Mouse (Mus musculus): ENCODE measurements around the gene Etv4. TPM values are rescaled to one million over a fixed set of nuclear protein-coding genes. Genes with fewer than 3 reads are reported as not detected.

Etv4 gene
- polyA plus RNA-seq (2015; fragmentation: Nextera tagmentation; extraction: Ambion mirVana) = 0.15 TPM in 2 replicates

DNA sequence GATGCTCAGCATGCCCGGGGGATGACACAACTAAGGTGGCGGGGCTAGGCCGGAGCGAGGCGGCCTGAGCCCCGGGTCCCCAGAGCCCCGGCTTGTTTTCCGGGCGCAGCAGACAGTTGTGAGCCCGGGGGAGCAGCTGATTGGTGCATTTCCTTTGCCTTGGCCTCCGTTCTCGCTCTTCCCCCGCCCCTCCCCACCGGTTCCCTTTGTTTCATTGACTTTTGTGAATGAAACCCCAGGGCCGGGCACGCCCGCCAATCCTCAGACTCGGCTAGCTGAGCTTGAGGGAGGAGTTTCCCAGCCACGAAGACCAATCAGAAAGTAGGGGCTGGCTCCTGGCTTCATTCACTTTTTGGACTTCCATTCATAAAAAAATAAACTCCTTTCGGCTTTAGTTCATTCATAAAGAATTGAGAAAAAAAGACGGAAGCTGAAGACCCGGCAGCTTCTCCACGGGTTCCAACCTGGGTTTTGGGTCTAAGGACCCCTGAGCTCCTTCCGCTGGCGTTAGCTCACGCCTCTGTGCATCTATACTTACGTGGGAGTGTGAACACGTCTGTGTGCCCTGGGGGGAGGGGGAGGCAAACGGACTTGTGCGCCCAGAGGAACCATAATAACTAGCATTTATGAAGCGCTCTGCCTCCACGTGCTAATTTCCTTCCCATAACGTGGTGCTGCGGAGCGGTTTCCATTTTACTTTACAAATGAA lies at the start of gene Etv4:
TSS of gene Etv4 (minus strand) at position 229 of the 709 bp plus-strand sequence.
- Histone ChIP-seq H3K4me1 (ENCODE audit: control insufficient read depth, low read depth, low read length) (peaks cover 5% of the 10 kb centered on the region), H3K9me3 (replicated peaks; ENCODE audit: control insufficient read depth, low read length) (no peaks in the 10 kb centered on the region), H3K36me3 (ENCODE audit: control insufficient read depth, insufficient read depth) (no peaks in the 10 kb centered on the region), H3K4me3 (ENCODE audit: low read depth, low read length) (peak within 1 kb of the TSS; percentile 52), H3K27ac (ENCODE audit: low read length) (no peak within 1 kb of the TSS), H3K9ac (ENCODE audit: low read depth, low read length) (no peak within 1 kb of the TSS; the same call in 1 of the 2 replicates), H3K27me3 (ENCODE audit: control insufficient read depth, insufficient read depth, low read depth, low read length) (peaks cover 60% of the 10 kb centered on the region), H3K4me2 (ENCODE audit: low read depth, low read length) (peak within 1 kb of the TSS; percentile 72)
- under 1% methylated on average over 35 of the region's 35 CpGs for WGBS (ENCODE audit: insufficient replicate concordance)
- peak; percentile 85 for ATAC-seq (ENCODE audit: low read depth)

DNA sequence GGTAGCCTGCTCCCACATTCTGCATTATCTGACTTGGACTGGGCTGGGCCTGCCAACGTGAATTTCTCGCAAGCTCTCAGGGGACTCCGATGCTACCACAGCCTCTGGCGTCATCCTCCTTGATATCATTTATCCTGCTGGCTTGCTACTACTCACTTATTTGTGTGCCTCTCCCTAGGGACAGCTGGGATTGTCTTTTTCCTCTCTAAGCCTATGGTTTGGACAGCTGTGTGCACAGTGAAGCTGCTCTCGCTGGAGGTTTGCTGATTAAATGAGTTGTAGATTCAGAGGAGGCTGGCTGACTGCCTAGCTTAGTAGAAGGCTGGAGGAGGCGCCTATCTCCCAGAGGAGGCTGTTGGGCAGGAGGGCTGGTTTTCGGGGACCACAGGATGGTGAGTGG lies 46.8 kb upstream of the Etv4 start:
- no peak overlapping the region for H3K9ac ChIP-seq (ENCODE audit: low read depth, low read length)
- H3K27me3 ChIP-seq (ENCODE audit: control insufficient read depth, insufficient read depth, low read depth, low read length) = no peaks in the 10 kb centered on the region
- no peak overlapping the region for H3K4me3 ChIP-seq (ENCODE audit: low read depth, low read length)
- H3K27ac ChIP-seq (ENCODE audit: low read length) = no peak overlapping the region
- 60% methylated on average over 7 of the region's 7 CpGs for WGBS (ENCODE audit: insufficient replicate concordance)
- H3K36me3 ChIP-seq (ENCODE audit: control insufficient read depth, insufficient read depth) = no peaks in the 10 kb centered on the region
- H3K4me1 ChIP-seq (ENCODE audit: control insufficient read depth, low read depth, low read length) = no peaks in the 10 kb centered on the region
- no peaks in the 10 kb centered on the region for H3K9me3 ChIP-seq (replicated peaks; ENCODE audit: control insufficient read depth, low read length)
- H3K4me2 ChIP-seq (ENCODE audit: low read depth, low read length) = no peak overlapping the region
- ATAC-seq (ENCODE audit: low read depth) = no peak

- 48% methylated on average over 8 of the region's 8 CpGs for whole genome bisulfite sequencing (ENCODE audit: insufficient replicate concordance)
- H3K9me3 ChIP-seq (replicated peaks; ENCODE audit: control insufficient read depth, low read length) = no peaks in the 10 kb centered on the region
- no peak overlapping the region for H3K27ac ChIP-seq (ENCODE audit: low read length)
- H3K4me3 ChIP-seq (ENCODE audit: low read depth, low read length) = no peak overlapping the region
- ATAC-seq (ENCODE audit: low read depth) = no peak
- no peak overlapping the region for H3K4me2 ChIP-seq (ENCODE audit: low read depth, low read length)
- H3K9ac ChIP-seq (ENCODE audit: low read depth, low read length) = no peak overlapping the region
- H3K4me1 ChIP-seq (ENCODE audit: control insufficient read depth, low read depth, low read length) = no peaks in the 10 kb centered on the region
- no peaks in the 10 kb centered on the region for H3K27me3 ChIP-seq (ENCODE audit: control insufficient read depth, insufficient read depth, low read depth, low read length)
- H3K36me3 ChIP-seq (ENCODE audit: control insufficient read depth, insufficient read depth) = no peaks in the 10 kb centered on the region
Measured at GRCm38 (mm10) chr11:101830616-101831015, 45.4 kb upstream of the Etv4 start.

DNA sequence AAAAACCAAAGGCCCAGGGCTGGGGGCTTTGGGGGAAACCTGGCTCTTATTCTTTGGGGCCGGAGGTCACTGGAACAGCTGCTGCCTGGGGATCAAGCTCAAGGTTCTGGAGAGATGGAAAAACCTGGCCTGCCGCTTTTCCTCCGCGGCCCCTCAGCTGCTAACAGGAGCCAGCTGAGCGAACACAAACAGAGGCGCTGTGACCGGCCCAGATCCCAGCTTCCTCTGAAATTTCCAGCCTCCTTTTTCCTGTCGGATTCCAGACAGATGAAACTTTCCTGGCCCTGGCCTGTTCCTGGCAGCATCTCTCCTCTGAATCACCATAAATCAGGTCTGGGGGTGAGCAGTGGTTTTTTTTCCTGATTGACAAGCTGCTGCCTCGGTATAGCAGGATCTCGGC lies 44.9 kb upstream of the Etv4 start:
- no peaks in the 10 kb centered on the region for H3K4me1 ChIP-seq (ENCODE audit: control insufficient read depth, low read depth, low read length)
- whole genome bisulfite sequencing (ENCODE audit: insufficient replicate concordance) = 32% methylated on average over 10 of the region's 10 CpGs
- H3K27me3 ChIP-seq (ENCODE audit: control insufficient read depth, insufficient read depth, low read depth, low read length) = no peaks in the 10 kb centered on the region
- H3K4me3 ChIP-seq (ENCODE audit: low read depth, low read length) = no peak overlapping the region
- no peaks in the 10 kb centered on the region for H3K36me3 ChIP-seq (ENCODE audit: control insufficient read depth, insufficient read depth)
- no peaks in the 10 kb centered on the region for H3K9me3 ChIP-seq (replicated peaks; ENCODE audit: control insufficient read depth, low read length)
- ATAC-seq (ENCODE audit: low read depth) = no peak
- no peak overlapping the region for H3K4me2 ChIP-seq (ENCODE audit: low read depth, low read length)
- H3K27ac ChIP-seq (ENCODE audit: low read length) = no peak overlapping the region
- no peak overlapping the region for H3K9ac ChIP-seq (ENCODE audit: low read depth, low read length)

GRCm38 (mm10) chr11:101828718-101829117 lies 43.5 kb upstream of the Etv4 start:
- Histone ChIP-seq H3K4me1 (ENCODE audit: control insufficient read depth, low read depth, low read length) (no peaks in the 10 kb centered on the region), H3K4me2 (ENCODE audit: low read depth, low read length) (no peak overlapping the region), H3K4me3 (ENCODE audit: low read depth, low read length) (no peak overlapping the region), H3K27ac (ENCODE audit: low read length) (no peak overlapping the region), H3K36me3 (ENCODE audit: control insufficient read depth, insufficient read depth) (no peaks in the 10 kb centered on the region), H3K27me3 (ENCODE audit: control insufficient read depth, insufficient read depth, low read depth, low read length) (no peaks in the 10 kb centered on the region), H3K9me3 (replicated peaks; ENCODE audit: control insufficient read depth, low read length) (no peaks in the 10 kb centered on the region), H3K9ac (ENCODE audit: low read depth, low read length) (no peak overlapping the region)
- ATAC-seq (ENCODE audit: low read depth) = no peak
- WGBS (ENCODE audit: insufficient replicate concordance) = 55% methylated on average over 4 of the region's 4 CpGs

- Histone ChIP-seq H3K4me1 (ENCODE audit: control insufficient read depth, low read depth, low read length) (no peaks in the 10 kb centered on the region), H3K27me3 (ENCODE audit: control insufficient read depth, insufficient read depth, low read depth, low read length) (no peaks in the 10 kb centered on the region), H3K4me3 (ENCODE audit: low read depth, low read length) (no peak overlapping the region), H3K9ac (ENCODE audit: low read depth, low read length) (no peak overlapping the region), H3K36me3 (ENCODE audit: control insufficient read depth, insufficient read depth) (no peaks in the 10 kb centered on the region), H3K4me2 (ENCODE audit: low read depth, low read length) (no peak overlapping the region), H3K27ac (ENCODE audit: low read length) (no peak overlapping the region), H3K9me3 (replicated peaks; ENCODE audit: control insufficient read depth, low read length) (peaks cover 4% of the 10 kb centered on the region; the same call in 1 of the 2 replicates)
- no peak for ATAC-seq (ENCODE audit: low read depth)
- WGBS (ENCODE audit: insufficient replicate concordance) = 34% methylated on average over 3 of the region's 3 CpGs
Measured at GRCm38 (mm10) chr11:101823210-101823609, 38.0 kb upstream of the Etv4 start.

DNA sequence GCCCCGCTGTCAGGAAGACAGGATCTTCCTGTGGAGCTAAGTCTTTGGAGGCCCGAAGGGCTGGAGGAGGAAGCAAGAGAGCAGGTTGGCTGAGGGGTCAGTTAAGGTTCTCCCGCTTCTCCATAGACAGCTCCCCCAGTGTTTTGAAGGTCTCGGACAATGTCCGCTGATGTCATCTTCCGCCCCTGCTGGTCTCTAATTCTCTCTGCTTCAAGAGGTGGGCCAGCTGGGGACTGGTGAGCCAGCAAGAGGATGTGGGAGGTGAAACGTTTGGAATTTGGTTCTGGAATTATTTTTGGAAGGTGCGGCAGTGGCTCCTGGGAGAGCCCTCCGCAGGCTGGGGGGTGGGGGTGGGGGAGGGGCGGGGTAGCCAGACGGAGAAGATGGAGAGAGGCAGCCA lies 35.7 kb upstream of the Etv4 start:
- Histone ChIP-seq H3K9me3 (replicated peaks; ENCODE audit: control insufficient read depth, low read length) (peaks cover 4% of the 10 kb centered on the region; the same call in 1 of the 2 replicates), H3K9ac (ENCODE audit: low read depth, low read length) (no peak overlapping the region), H3K4me1 (ENCODE audit: control insufficient read depth, low read depth, low read length) (no peaks in the 10 kb centered on the region), H3K36me3 (ENCODE audit: control insufficient read depth, insufficient read depth) (no peaks in the 10 kb centered on the region), H3K27me3 (ENCODE audit: control insufficient read depth, insufficient read depth, low read depth, low read length) (no peaks in the 10 kb centered on the region), H3K4me3 (ENCODE audit: low read depth, low read length) (no peak overlapping the region), H3K4me2 (ENCODE audit: low read depth, low read length) (no peak overlapping the region), H3K27ac (ENCODE audit: low read length) (no peak overlapping the region)
- 36% methylated on average over 11 of the region's 11 CpGs for WGBS (ENCODE audit: insufficient replicate concordance)
- no peak for ATAC-seq (ENCODE audit: low read depth)

DNA sequence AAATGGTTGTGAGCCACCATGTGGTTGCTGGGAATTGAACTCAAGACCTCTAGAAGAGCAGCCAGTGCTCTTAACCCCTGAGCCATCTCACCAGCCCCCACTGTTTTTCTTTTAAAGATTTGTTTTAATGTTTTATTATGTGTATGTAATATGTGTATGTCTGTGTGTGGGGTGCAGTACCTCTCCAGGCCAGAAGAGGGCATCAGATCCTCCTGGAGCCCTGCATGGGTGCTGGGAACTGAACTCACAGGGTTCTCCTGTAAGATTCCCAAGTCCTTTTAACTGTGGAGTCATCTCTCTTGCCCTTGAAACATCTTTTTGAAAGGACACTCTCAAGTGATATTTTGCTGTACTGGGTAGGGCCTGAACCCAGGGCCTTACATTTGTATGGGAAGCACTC lies 34.7 kb upstream of the Etv4 start:
- H3K27me3 ChIP-seq (ENCODE audit: control insufficient read depth, insufficient read depth, low read depth, low read length) = peaks cover 7% of the 10 kb centered on the region
- no peak for ATAC-seq (ENCODE audit: low read depth)
- H3K27ac ChIP-seq (ENCODE audit: low read length) = no peak overlapping the region

DNA sequence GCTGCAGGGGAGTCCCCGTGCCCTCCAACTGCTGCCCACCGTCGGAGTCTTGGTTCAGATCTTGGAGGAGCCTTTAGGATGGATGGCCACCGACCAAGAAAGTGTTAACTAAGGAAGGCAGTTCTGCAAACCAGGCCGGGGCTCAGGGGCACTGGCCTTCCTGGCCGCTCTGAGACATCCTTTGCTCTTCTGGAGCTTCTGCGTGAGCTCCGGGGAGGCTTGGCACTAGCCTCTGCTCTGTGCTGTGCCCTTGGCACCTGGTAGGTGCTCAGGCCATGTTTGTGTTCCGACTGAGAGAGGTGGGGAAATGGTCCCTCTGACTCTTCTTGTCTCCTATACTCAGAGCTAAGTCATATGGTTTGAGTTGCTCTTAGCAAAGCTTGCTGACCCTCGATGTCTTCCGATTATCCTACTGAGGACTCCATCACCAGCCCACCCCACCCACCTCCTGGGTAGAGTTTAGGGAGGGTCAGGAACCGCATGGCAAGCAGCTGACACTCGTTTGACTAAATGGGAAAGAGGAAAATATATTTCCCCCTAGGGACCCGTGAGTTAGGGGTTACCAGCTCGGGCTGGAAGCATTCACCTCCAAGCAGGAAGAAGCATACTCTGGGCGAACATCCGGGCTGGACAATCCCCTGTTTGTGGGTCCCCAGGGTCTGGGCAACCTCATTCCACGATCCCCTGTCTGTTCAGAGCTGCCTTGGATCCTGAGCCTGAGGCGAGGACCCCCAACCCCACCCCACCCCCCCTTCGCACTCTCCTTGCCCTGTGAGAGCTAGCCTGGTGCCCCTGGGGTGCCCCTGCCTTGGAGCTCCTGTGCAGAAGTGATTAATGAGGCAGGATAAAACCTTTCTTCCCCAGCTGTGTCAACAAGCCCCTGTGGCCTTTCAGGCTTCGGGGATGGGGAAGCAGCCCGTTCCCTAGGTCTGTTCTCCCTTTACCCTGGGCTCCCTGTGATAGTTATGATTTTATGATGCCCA lies 30.2 kb upstream of the Etv4 start:
- Histone ChIP-seq H3K27ac (ENCODE audit: low read length) (no peak overlapping the region), H3K36me3 (ENCODE audit: control insufficient read depth, insufficient read depth) (no peaks in the 10 kb centered on the region), H3K4me1 (ENCODE audit: control insufficient read depth, low read depth, low read length) (no peaks in the 10 kb centered on the region), H3K27me3 (ENCODE audit: control insufficient read depth, insufficient read depth, low read depth, low read length) (peaks cover 17% of the 10 kb centered on the region), H3K9me3 (replicated peaks; ENCODE audit: control insufficient read depth, low read length) (peaks cover 4% of the 10 kb centered on the region; the same call in 1 of the 2 replicates), H3K4me2 (ENCODE audit: low read depth, low read length) (no peak overlapping the region), H3K9ac (ENCODE audit: low read depth, low read length) (no peak overlapping the region), H3K4me3 (ENCODE audit: low read depth, low read length) (no peak overlapping the region)
- 18% methylated on average over 22 of the region's 22 CpGs for WGBS (ENCODE audit: insufficient replicate concordance)
- ATAC-seq (ENCODE audit: low read depth) = no peak

More for the DNA sequence above, 34.7 kb upstream of the Etv4 start:
- H3K4me3 ChIP-seq (ENCODE audit: low read depth, low read length) = no peak overlapping the region
- H3K4me1 ChIP-seq (ENCODE audit: control insufficient read depth, low read depth, low read length) = no peaks in the 10 kb centered on the region
- H3K9me3 ChIP-seq (replicated peaks; ENCODE audit: control insufficient read depth, low read length) = peaks cover 4% of the 10 kb centered on the region; the same call in 1 of the 2 replicates
- no peak overlapping the region for H3K9ac ChIP-seq (ENCODE audit: low read depth, low read length)
- H3K36me3 ChIP-seq (ENCODE audit: control insufficient read depth, insufficient read depth) = no peaks in the 10 kb centered on the region
- no peak overlapping the region for H3K4me2 ChIP-seq (ENCODE audit: low read depth, low read length)
